Mouse (Mus musculus) ES-E14 (cell line): Measurements from ENCODE around the gene Dlg2.

Experiments
- MAFK ChIP-seq: IDR thresholded peaks from 2 replicates; pipeline ENCODE4 v1.6.1; 2014; ENCODE audit warnings: mild to moderate bottlenecking, low read depth, low read length, inconsistent platforms; ENCODE audit not compliant: insufficient read depth
- ZC3H11A ChIP-seq: IDR thresholded peaks from 2 replicates; pipeline ENCODE4 v1.6.1; 2012; ENCODE audit warnings: low read depth, mild to moderate bottlenecking, inconsistent platforms, low read length, borderline replicate concordance

- TF ChIP-seq ZC3H11A: no peak
- TF ChIP-seq MAFK: no peak
Observed at GRCm38 (mm10) chr7:90694050-90694449, 217.6 kb downstream of the Dlg2 start.
